In genomic region chr2:29617341-29617740, GRCm38 (mm10) we compare ENCODE assay signal across 34 mouse cellular contexts.
"Had no signal": no experiment of that assay in that cellular context is flagged by ENCODE, and none has a peak within 500 bp of the region (broad histone marks: within the 10 kb centered on the region; RNA-seq: fewer than 3 reads in every experiment).

No protein-coding gene starts in this region.

- H3K27ac ChIP-seq: heart, embryonic 13.5 days; heart, embryonic 15.5 days; hindbrain, embryonic 10.5 days; hindbrain, embryonic 12.5 days; hindbrain, embryonic 13.5 days; hindbrain, embryonic 14.5 days; hindbrain, embryonic 15.5 days; hindbrain, postnatal 0 days; intestine, embryonic 15.5 days; kidney, embryonic 15.5 days; kidney, postnatal 0 days; layer of hippocampus, adult 2 months had no signal

- H3K4me2 ChIP-seq: heart, embryonic 11.5 days; heart, embryonic 12.5 days; heart, embryonic 13.5 days; heart, embryonic 15.5 days; hindbrain, embryonic 12.5 days; hindbrain, embryonic 13.5 days; hindbrain, embryonic 14.5 days; hindbrain, embryonic 15.5 days; intestine, embryonic 15.5 days; kidney, embryonic 15.5 days had no signal

- H3K4me3 ChIP-seq: heart, embryonic 12.5 days; heart, embryonic 13.5 days; heart, embryonic 15.5 days; hindbrain, embryonic 10.5 days; hindbrain, embryonic 12.5 days; hindbrain, embryonic 13.5 days; hindbrain, embryonic 15.5 days; intestine, embryonic 15.5 days; kidney, embryonic 15.5 days; layer of hippocampus, adult 2 months had no signal

- ATAC-seq: hindbrain, embryonic 16.5 days; hindbrain, postnatal 0 days; inflammation-experienced regulatory T-cells, adult 6 months; intestine, embryonic 15.5 days; intestine, embryonic 16.5 days; intestine, postnatal 0 days had no signal

- H3K9me3 ChIP-seq: heart, embryonic 13.5 days; heart, embryonic 15.5 days; hindbrain, embryonic 10.5 days; hindbrain, embryonic 12.5 days; hindbrain, embryonic 13.5 days; hindbrain, embryonic 15.5 days; intestine, embryonic 15.5 days; kidney, embryonic 15.5 days had no signal

- H3K36me3 ChIP-seq: heart, embryonic 12.5 days; heart, embryonic 13.5 days; heart, embryonic 15.5 days; hindbrain, embryonic 10.5 days; hindbrain, embryonic 12.5 days; hindbrain, embryonic 13.5 days; hindbrain, embryonic 15.5 days; intestine, embryonic 15.5 days; kidney, embryonic 15.5 days had no signal

- DNase-seq: heart, postnatal 10 days; heart, postnatal 14 days; heart, postnatal 36 days; heart, postnatal 4 days; kidney, adult 11 months; kidney, adult 18-20 months; kidney, adult 2 months; kidney, adult 8-10 months; kidney, adult 9 months; kidney, postnatal 10 days; kidney, postnatal 14 days; kidney, postnatal 25 days; kidney, postnatal 36 days; kidney, postnatal 4 days; layer of hippocampus, adult 9-11 months; layer of hippocampus, postnatal 36 days had no signal

- H3K9ac ChIP-seq: heart, embryonic 12.5 days; heart, embryonic 13.5 days; heart, embryonic 15.5 days; hindbrain, embryonic 12.5 days; hindbrain, embryonic 13.5 days; hindbrain, embryonic 14.5 days; hindbrain, embryonic 15.5 days; intestine, embryonic 15.5 days; kidney, embryonic 15.5 days had no signal

- H3K27me3 ChIP-seq: heart, embryonic 12.5 days; heart, embryonic 13.5 days; heart, embryonic 15.5 days; hindbrain, embryonic 12.5 days; hindbrain, embryonic 13.5 days; hindbrain, embryonic 15.5 days; intestine, embryonic 15.5 days; kidney, embryonic 15.5 days had no signal
